Mouse (Mus musculus): ENCODE results near the gene Kirrel2. TPM values are rescaled to one million over a fixed set of nuclear protein-coding genes. Genes with fewer than 3 reads are reported as not detected.

The Kirrel2 gene
- polyA plus RNA-seq, 1 experiment from 2014 or later, result 0.47 TPM

DNA sequence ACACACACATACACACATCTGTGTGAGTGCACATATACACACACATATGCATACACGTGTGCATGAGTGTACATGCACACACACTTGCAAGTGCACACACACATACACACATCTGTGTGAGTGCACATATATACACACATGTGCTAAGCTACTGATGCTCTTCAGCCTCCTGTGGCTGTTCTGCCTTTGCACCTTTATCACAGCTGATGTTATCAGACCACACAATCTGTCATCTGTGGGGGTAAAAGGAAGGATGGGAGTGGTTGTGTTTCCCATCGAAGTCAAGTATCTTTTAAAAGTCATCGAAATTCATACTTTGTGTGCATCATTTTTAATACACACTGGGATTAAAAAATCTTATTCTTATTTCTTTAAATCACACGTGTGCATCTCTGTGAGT is 55.1 kb downstream of the Kirrel2 start:
- Histone ChIP-seq H3K4me3 (no peak overlapping the region), H3K36me3 (no peaks in the 10 kb centered on the region), H3K27ac (replicated peaks) (no peak overlapping the region), H3K9ac (replicated peaks) (no peak overlapping the region), H3K9me3 (no peaks in the 10 kb centered on the region), H3K4me1 (no peaks in the 10 kb centered on the region), H3K4me2 (replicated peaks) (no peak overlapping the region), H3K27me3 (no peaks in the 10 kb centered on the region)
- ATAC-seq (replicated peaks), result no peak
- WGBS, result 78% methylated on average over 4 of the region's 4 CpGs

DNA sequence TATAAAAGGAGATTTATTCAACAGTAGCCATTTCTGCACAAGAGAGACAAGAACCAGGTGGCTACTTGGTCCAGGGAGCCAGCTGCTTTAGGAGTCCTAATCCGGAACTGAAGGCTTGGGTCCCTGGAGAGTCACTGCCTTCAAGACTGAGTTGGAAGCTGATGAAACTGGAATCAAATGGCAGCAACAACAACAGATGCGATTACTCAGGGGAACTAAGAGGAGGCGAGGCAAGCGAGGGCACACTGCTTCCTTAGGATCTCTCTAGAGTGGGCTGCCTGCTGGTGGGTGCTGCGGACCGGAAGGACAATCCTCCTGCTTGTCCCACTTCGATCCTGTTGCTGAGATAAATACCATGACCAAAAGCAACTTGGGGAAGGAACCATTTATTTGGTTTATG is 57.8 kb downstream of the Kirrel2 start:
- Histone ChIP-seq H3K4me1 (no peaks in the 10 kb centered on the region), H3K4me3 (no peak overlapping the region), H3K9ac (replicated peaks) (no peak overlapping the region), H3K36me3 (no peaks in the 10 kb centered on the region), H3K27ac (replicated peaks) (no peak overlapping the region), H3K9me3 (no peaks in the 10 kb centered on the region), H3K27me3 (no peaks in the 10 kb centered on the region), H3K4me2 (replicated peaks) (no peak overlapping the region)
- ATAC-seq (replicated peaks), result no peak
- 63% methylated on average over 7 of the region's 7 CpGs for WGBS

Other genes with a start within 250 kb of the Kirrel2 start
- 173 and 193 TPM in 2 replicates for gene Polr2i, start 225.7 kb downstream of the Kirrel2 start, polyA plus RNA-seq (2015; fragmentation: Nextera tagmentation; extraction: Ambion mirVana)
- 352 and 364 TPM in 2 replicates for gene Tbcb, start 225.4 kb downstream of the Kirrel2 start, polyA plus RNA-seq (2015; fragmentation: Nextera tagmentation; extraction: Ambion mirVana)
- not detected in 2 replicates for gene Ovol3, start 222.0 kb downstream of the Kirrel2 start, polyA plus RNA-seq (2015; fragmentation: Nextera tagmentation; extraction: Ambion mirVana)
- 0.66 and 1.1 TPM in 2 replicates for gene Thap8, start 177.6 kb downstream of the Kirrel2 start, polyA plus RNA-seq (2015; fragmentation: Nextera tagmentation; extraction: Ambion mirVana)
- gene Wdr62, start 177.3 kb downstream of the Kirrel2 start, polyA plus RNA-seq (2015; fragmentation: Nextera tagmentation; extraction: Ambion mirVana), result 7.3 and 8.8 TPM in 2 replicates
- 117 and 120 TPM in 2 replicates for gene Clip3, start 166.0 kb downstream of the Kirrel2 start, polyA plus RNA-seq (2015; fragmentation: Nextera tagmentation; extraction: Ambion mirVana)
- 99.6 and 102 TPM in 2 replicates for gene Alkbh6, start 149.0 kb downstream of the Kirrel2 start, polyA plus RNA-seq (2015; fragmentation: Nextera tagmentation; extraction: Ambion mirVana)
- gene Syne4, start 142.9 kb downstream of the Kirrel2 start, polyA plus RNA-seq (2015; fragmentation: Nextera tagmentation; extraction: Ambion mirVana), result 7.3 and 9.0 TPM in 2 replicates
- gene E130208F15Rik, start 135.9 kb downstream of the Kirrel2 start, polyA plus RNA-seq (2015; fragmentation: Nextera tagmentation; extraction: Ambion mirVana), result not detected in 2 replicates
- gene Sdhaf1, start 133.8 kb downstream of the Kirrel2 start, polyA plus RNA-seq (2015; fragmentation: Nextera tagmentation; extraction: Ambion mirVana), result 22.1 and 22.5 TPM in 2 replicates
- 11.2 and 12.3 TPM in 2 replicates for gene Lrfn3, start 94.9 kb downstream of the Kirrel2 start, polyA plus RNA-seq (2015; fragmentation: Nextera tagmentation; extraction: Ambion mirVana)
- 22.5 and 24.3 TPM in 2 replicates for gene Tyrobp, start 43.9 kb downstream of the Kirrel2 start, polyA plus RNA-seq (2015; fragmentation: Nextera tagmentation; extraction: Ambion mirVana)
- gene Hcst, start 37.8 kb downstream of the Kirrel2 start, polyA plus RNA-seq (2015; fragmentation: Nextera tagmentation; extraction: Ambion mirVana), result not detected in 2 replicates
- gene Nfkbid, start 36.0 kb downstream of the Kirrel2 start, polyA plus RNA-seq (2015; fragmentation: Nextera tagmentation; extraction: Ambion mirVana), result 1.9 TPM in 2 replicates
- 544 and 608 TPM in 2 replicates for gene Aplp1, start 12.2 kb downstream of the Kirrel2 start, polyA plus RNA-seq (2015; fragmentation: Nextera tagmentation; extraction: Ambion mirVana)
- gene Nphs1, start 625 bp upstream of the Kirrel2 start, polyA plus RNA-seq (2015; fragmentation: Nextera tagmentation; extraction: Ambion mirVana), result 0.23 TPM in 1 of 2 replicates, not detected in the other
- gene Prodh2, start 35.9 kb upstream of the Kirrel2 start, polyA plus RNA-seq (2015; fragmentation: Nextera tagmentation; extraction: Ambion mirVana), result not detected in 2 replicates
- 115 and 121 TPM in 2 replicates for gene Arhgap33, start 77.4 kb upstream of the Kirrel2 start, polyA plus RNA-seq (2015; fragmentation: Nextera tagmentation; extraction: Ambion mirVana)
- 9.3 and 10.4 TPM in 2 replicates for gene Hspb6, start 94.5 kb upstream of the Kirrel2 start, polyA plus RNA-seq (2015; fragmentation: Nextera tagmentation; extraction: Ambion mirVana)
- 12.3 and 13.9 TPM in 2 replicates for gene Proser3, start 94.6 kb upstream of the Kirrel2 start, polyA plus RNA-seq (2015; fragmentation: Nextera tagmentation; extraction: Ambion mirVana)
- 58.9 and 63.3 TPM in 2 replicates for gene Lin37, start 102.1 kb upstream of the Kirrel2 start, polyA plus RNA-seq (2015; fragmentation: Nextera tagmentation; extraction: Ambion mirVana)
- 118 and 122 TPM in 2 replicates for gene U2af1l4, start 105.6 kb upstream of the Kirrel2 start, polyA plus RNA-seq (2015; fragmentation: Nextera tagmentation; extraction: Ambion mirVana)
- gene Gm49396, start 105.7 kb upstream of the Kirrel2 start, polyA plus RNA-seq (2015; fragmentation: Nextera tagmentation; extraction: Ambion mirVana), result 21.7 and 22.7 TPM in 2 replicates
- gene Psenen, start 105.9 kb upstream of the Kirrel2 start, polyA plus RNA-seq (2015; fragmentation: Nextera tagmentation; extraction: Ambion mirVana), result 131 and 138 TPM in 2 replicates
- gene Igflr1, start 107.7 kb upstream of the Kirrel2 start, polyA plus RNA-seq (2015; fragmentation: Nextera tagmentation; extraction: Ambion mirVana), result 6.3 and 6.6 TPM in 2 replicates
- 10.4 and 12.0 TPM in 2 replicates for gene Kmt2b, start 131.0 kb upstream of the Kirrel2 start, polyA plus RNA-seq (2015; fragmentation: Nextera tagmentation; extraction: Ambion mirVana)
- gene Zbtb32, start 141.2 kb upstream of the Kirrel2 start, polyA plus RNA-seq (2015; fragmentation: Nextera tagmentation; extraction: Ambion mirVana), result 0.33 and 0.50 TPM in 2 replicates
- gene Upk1a, start 155.2 kb upstream of the Kirrel2 start, polyA plus RNA-seq (2015; fragmentation: Nextera tagmentation; extraction: Ambion mirVana), result 0.11 and 0.47 TPM in 2 replicates
- gene Cox6b1, start 168.5 kb upstream of the Kirrel2 start, polyA plus RNA-seq (2015; fragmentation: Nextera tagmentation; extraction: Ambion mirVana), result 899 and 915 TPM in 2 replicates
- not detected in 2 replicates for gene Etv2, start 178.2 kb upstream of the Kirrel2 start, polyA plus RNA-seq (2015; fragmentation: Nextera tagmentation; extraction: Ambion mirVana)
- 167 and 169 TPM in 2 replicates for gene Rbm42, start 192.6 kb upstream of the Kirrel2 start, polyA plus RNA-seq (2015; fragmentation: Nextera tagmentation; extraction: Ambion mirVana)
- gene Haus5, start 207.3 kb upstream of the Kirrel2 start, polyA plus RNA-seq (2015; fragmentation: Nextera tagmentation; extraction: Ambion mirVana), result 36.2 and 38.3 TPM in 2 replicates
- gene Pmis2, start 213.9 kb upstream of the Kirrel2 start, polyA plus RNA-seq (2015; fragmentation: Nextera tagmentation; extraction: Ambion mirVana), result not detected in 2 replicates
- not detected in 2 replicates for gene 2200002J24Rik, start 241.2 kb upstream of the Kirrel2 start, polyA plus RNA-seq (2015; fragmentation: Nextera tagmentation; extraction: Ambion mirVana)